Mouse (Mus musculus) small intestine, adult 2 months (tissue): ENCODE measurements around the gene Lhfpl2. TPM values are rescaled to one million over a fixed set of nuclear protein-coding genes. Genes with fewer than 3 reads are reported as not detected.

Source experiments
- H3K27ac ChIP-seq: fragments of 200-500 bp; 2 replicates; pipeline ENCODE4 v1.5.1; 2012; ENCODE audit warnings: low read depth, low read length, control low read depth, inconsistent platforms; ENCODE audit not compliant: insufficient read depth
- H3K27me3 ChIP-seq: fragments of 200-500 bp; 2 replicates; pipeline ENCODE4 v1.6.1; 2012; ENCODE audit warnings: mild to moderate bottlenecking, moderate library complexity, low read length, inconsistent platforms; ENCODE audit not compliant: control insufficient read depth, insufficient read depth
- H3K36me3 ChIP-seq: fragments of 200-500 bp; 2 replicates; pipeline ENCODE4 v1.6.1; 2012; ENCODE audit warnings: mild to moderate bottlenecking, low read length, control low read depth, inconsistent platforms; ENCODE audit not compliant: control insufficient read depth, insufficient read depth
- H3K4me1 ChIP-seq: fragments of 200-500 bp; 2 replicates; pipeline ENCODE4 v1.6.1; 2012; ENCODE audit warnings: low read length, inconsistent platforms, mixed read lengths; ENCODE audit not compliant: control insufficient read depth, insufficient read depth, insufficient read length
- H3K4me3 ChIP-seq: fragments of 200-500 bp; 2 replicates; pipeline ENCODE4 v1.5.1; 2012; ENCODE audit warnings: low read depth, mild to moderate bottlenecking, control low read depth, inconsistent platforms, low read length, moderate library complexity
- CTCF ChIP-seq: fragments of 200-500 bp; IDR thresholded peaks from 2 replicates; pipeline ENCODE4 v1.5.1; 2012; ENCODE audit warnings: low read depth, mild to moderate bottlenecking, control low read depth, inconsistent platforms, low read length, moderate library complexity, mixed read lengths; ENCODE audit not compliant: insufficient replicate concordance, insufficient read length; ENCODE audit errors: extremely low read depth
- POLR2A ChIP-seq: fragments of 200-500 bp; IDR thresholded peaks from 2 replicates; pipeline ENCODE4 v1.6.1; 2012; ENCODE audit warnings: low read depth, mild to moderate bottlenecking, control low read depth, inconsistent platforms, low read length, moderate library complexity
- WGBS: fragments of 180-500 bp; shearing (Covaris S2); methylation state at CpG from one replicate; pipeline ENCODE4 v1.1.7; 2018; 5-methylcytosine and 5-hydroxymethylcytosine counted together
- polyA plus RNA-seq: library from polyadenylated mRNA; depleted of rRNA; stranded (reverse); fragments of >200 nt; gene quantifications from 2 replicates; pipeline ENCODE4 v1.2.3, GENCODE M21; 2012

Gene Lhfpl2
- polyA plus RNA-seq, 1 experiment, result 71.0 TPM

DNA sequence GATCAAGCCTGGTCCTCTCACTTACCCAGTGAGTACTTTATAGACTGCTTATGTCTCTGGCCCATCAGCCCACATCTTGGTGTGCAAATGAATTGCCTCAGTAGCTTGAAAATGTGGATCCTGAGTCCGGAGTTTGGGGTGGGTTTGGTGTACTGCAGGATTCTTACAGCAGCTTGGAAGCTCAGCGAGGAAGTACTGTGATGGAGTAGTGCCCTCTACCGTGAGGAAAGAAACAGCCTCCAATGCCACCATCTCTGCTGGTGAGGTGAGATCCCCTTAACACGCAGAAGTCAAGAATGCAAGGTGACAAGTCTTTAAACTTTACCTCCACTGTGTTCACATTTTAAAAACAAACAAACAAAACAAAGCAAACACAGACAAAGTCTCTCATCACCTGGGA lies 89.7 kb downstream of the Lhfpl2 start:
- TF ChIP-seq POLR2A (no peak), CTCF (no peak)
- H3K4me1 ChIP-seq, result no peaks in the 10 kb centered on the region
- 34% methylated on average over 4 of the region's 4 CpGs for WGBS
- H3K4me3 ChIP-seq, result no peak overlapping the region
- H3K36me3 ChIP-seq, result no peaks in the 10 kb centered on the region
- no peaks in the 10 kb centered on the region for H3K27me3 ChIP-seq
- H3K27ac ChIP-seq, result no peak overlapping the region

DNA sequence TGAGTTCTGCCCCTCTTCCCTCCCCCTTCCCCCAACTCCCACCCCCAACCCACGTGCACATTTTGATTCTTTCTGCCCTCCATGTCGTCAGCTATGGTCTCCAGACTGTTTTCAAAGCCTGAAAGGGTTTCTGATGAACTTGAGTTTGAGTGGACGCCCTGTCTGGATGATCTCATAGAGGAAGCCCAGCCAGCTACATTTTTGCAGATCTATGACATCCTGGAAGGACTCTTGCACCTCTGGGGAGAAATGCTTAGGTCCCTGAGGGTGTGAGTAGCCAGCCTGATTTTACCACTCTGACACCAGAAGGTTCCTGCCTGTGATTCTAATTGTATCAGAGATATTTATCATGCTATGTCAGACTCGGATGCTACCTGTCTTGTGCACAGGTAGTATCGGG lies 91.4 kb downstream of the Lhfpl2 start:
- Histone ChIP-seq H3K27me3 (no peaks in the 10 kb centered on the region), H3K36me3 (no peaks in the 10 kb centered on the region), H3K4me1 (no peaks in the 10 kb centered on the region), H3K27ac (no peak overlapping the region), H3K4me3 (no peak overlapping the region)
- 80% methylated on average over 5 of the region's 5 CpGs for WGBS
- TF ChIP-seq CTCF, result no peak
- TF ChIP-seq POLR2A, result no peak

DNA sequence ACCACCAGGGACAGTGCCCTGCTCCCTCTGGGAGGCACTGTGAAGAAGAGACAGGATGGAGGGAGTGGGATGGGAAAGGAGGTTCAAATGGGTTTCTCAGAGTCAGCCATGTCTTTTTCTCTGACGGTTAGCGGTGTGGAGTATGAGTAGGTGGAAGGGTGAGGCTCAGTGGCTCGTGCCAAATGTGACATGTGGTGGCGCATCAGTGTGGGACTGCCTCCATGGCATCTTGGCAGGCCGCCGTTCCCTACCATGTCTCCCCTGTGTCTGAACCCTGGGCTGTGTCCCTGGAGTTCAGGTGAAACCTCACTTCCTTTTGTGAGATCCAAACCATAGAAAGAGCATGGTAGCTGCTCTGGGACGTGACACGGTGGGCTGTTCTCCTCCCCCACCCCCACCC lies 92.2 kb downstream of the Lhfpl2 start:
- H3K27me3 ChIP-seq, result no peaks in the 10 kb centered on the region
- H3K36me3 ChIP-seq, result no peaks in the 10 kb centered on the region
- WGBS, result 91% methylated on average over 8 of the region's 8 CpGs
- no peak overlapping the region for H3K4me3 ChIP-seq
- H3K27ac ChIP-seq, result no peak overlapping the region
- H3K4me1 ChIP-seq, result no peaks in the 10 kb centered on the region
- TF ChIP-seq CTCF (no peak), POLR2A (no peak)

DNA sequence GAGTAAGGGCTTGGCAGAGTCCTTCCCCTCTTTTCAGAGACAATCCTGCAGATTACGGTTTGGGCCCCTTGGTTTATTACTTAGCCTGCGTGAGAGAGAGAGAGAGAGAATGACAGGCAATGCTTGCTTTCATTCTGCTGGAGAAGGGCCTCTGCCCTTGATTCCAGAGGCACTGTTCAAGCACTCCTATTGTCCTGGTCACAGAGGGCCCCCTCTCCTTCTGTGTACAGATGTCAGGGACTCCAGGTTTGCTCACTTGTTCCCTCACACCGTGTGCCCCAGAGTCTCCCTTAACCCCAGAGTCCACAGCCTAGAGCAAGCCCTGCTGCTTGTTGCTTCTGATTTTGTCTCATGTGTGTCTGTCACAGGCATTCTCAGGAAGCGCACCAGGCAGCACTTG lies 93.7 kb downstream of the Lhfpl2 start:
- H3K4me1 ChIP-seq, result no peaks in the 10 kb centered on the region
- no peaks in the 10 kb centered on the region for H3K27me3 ChIP-seq
- TF ChIP-seq POLR2A (no peak), CTCF (no peak)
- H3K36me3 ChIP-seq, result no peaks in the 10 kb centered on the region
- no peak overlapping the region for H3K4me3 ChIP-seq
- H3K27ac ChIP-seq, result no peak overlapping the region
- 66% methylated on average over 4 of the region's 4 CpGs for WGBS

DNA sequence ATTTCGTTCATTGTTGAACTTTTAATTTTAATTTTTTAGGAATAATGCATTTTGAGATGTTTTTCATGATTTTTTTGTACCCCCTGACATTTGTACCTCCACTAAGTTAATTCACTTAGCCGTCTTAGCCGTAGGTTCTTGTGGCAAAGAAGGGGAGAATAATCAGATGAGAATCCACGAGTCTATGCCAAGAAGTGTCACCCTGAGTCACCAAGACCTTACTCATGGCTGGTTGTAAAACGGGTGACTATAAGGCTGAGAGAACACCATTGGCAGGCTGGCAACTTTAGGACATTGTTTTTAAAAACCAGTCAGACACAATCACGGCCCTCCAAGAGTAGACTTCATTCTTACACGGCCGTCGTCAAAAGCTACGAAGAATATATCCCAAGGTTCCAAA lies 95.2 kb downstream of the Lhfpl2 start:
- TF ChIP-seq POLR2A (no peak), CTCF (no peak)
- 93% methylated on average over 10 of the region's 10 CpGs for WGBS
- Histone ChIP-seq H3K36me3 (no peaks in the 10 kb centered on the region), H3K27ac (no peak overlapping the region), H3K4me3 (no peak overlapping the region), H3K27me3 (no peaks in the 10 kb centered on the region), H3K4me1 (no peaks in the 10 kb centered on the region; the same call in 1 of the 2 replicates)

DNA sequence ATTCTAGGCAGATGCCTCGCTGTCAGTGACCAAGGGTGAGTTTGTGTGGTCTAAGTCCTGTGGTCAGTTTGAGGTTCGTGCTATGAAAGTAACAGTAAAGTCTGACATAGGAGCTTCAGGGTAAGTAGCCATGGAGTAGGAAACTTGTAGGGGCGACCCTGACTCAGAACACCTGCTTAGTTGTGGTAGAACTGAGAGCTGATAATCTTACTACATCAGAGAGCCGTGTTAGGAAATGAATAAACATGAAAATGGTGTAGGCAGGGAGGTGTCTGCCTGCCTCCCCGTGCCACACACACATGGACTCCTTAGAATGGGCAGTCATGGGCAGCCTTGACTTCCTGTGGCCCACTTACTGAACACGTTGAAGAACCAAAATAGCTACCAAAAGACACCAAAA lies 96.1 kb downstream of the Lhfpl2 start:
- WGBS, result 74% methylated on average over 6 of the region's 6 CpGs

DNA sequence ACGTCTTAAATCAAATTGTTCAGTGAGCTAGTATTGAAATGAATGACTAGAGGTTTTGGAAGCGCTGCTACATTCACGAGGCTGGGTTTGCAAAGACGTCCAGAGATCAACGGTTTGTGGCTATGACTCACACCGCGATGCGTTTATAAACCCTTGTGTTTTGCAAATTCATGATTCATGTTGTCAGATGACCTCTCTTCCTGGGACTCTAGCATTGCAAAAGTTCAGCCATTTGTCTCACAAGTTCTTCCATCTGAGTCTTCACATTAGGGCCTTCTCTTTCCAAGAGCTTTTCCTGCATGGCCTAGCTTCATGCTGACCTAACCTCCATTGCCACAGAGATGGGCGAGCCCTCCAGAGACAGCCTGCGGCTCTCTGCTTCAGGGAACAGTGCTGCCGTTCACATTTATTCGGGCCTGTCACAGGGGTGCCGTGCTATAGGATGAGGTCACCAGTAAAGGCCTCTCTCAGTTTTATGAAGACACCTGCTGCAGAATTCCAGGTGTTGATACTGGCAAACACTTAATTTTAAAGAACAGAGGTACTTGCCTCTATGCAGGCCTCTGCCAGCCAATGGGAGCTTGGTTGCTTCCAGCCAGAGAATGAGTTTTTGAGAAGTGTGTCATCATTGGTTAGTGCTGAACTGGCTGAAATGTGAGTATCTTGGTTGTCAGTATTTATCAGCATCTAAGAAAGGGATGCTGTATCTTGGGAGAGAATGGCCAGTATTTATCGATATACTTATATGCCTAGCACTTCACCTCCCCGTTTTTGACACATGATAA lies 97.1 kb downstream of the Lhfpl2 start:
- H3K4me3 ChIP-seq, result no peak overlapping the region
- H3K4me1 ChIP-seq, result peaks cover 10% of the 10 kb centered on the region
- H3K27me3 ChIP-seq, result no peaks in the 10 kb centered on the region
- TF ChIP-seq CTCF (no peak), POLR2A (no peak)
- H3K36me3 ChIP-seq, result no peaks in the 10 kb centered on the region
- no peak overlapping the region; the same call in 1 of the 2 replicates for H3K27ac ChIP-seq
- 78% methylated on average over 15 of the region's 15 CpGs for whole genome bisulfite sequencing

More for the DNA sequence above, 96.1 kb downstream of the Lhfpl2 start:
- Histone ChIP-seq H3K4me1 (no peaks in the 10 kb centered on the region; the same call in 1 of the 2 replicates), H3K27ac (no peak overlapping the region), H3K27me3 (no peaks in the 10 kb centered on the region), H3K36me3 (no peaks in the 10 kb centered on the region), H3K4me3 (no peak overlapping the region)
- TF ChIP-seq CTCF, result no peak
- TF ChIP-seq POLR2A, result no peak
